In the genomic region with DNA sequence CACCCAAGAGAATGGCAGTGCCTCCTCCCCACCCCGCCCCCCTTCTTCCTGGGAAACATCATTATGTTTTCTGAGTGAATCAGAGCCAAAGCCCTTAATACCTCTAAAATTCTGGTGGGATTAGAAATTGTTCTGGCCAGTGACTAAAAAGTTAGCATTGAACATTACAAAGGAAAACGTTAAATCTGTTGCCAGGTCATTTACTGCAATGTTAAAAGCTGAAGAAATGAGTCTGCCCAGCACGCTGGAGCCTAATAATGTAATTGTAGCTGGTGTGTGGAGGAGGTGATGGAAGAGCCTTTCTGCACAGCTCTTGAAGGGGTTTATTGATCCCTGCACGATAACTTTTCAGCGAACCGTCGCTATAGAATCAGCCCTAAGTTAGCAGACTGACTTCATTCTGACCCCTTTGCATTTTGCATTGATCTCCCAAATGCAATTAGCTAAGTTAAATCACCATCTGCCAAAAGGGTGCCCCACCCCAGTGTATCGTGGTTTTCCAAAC, we compare ENCODE assay signal across 15 mouse cellular contexts.
"Had no signal": no experiment of that assay in that cellular context is flagged by ENCODE, and none has a peak within 500 bp of the region (broad histone marks: within the 10 kb centered on the region; RNA-seq: fewer than 3 reads in every experiment).

No protein-coding gene starts in this region.

- H3K36me3 ChIP-seq: lung, embryonic 15.5 days; midbrain, embryonic 13.5 days; midbrain, embryonic 15.5 days; neural tube, embryonic 12.5 days; stomach, embryonic 15.5 days had no signal

- H3K9me3 ChIP-seq: lung, embryonic 15.5 days; megakaryocyte, embryonic 14.5 days; midbrain, embryonic 15.5 days; neural tube, embryonic 12.5 days; stomach, embryonic 15.5 days had no signal

- H3K4me2 ChIP-seq: lung, embryonic 15.5 days; midbrain, embryonic 11.5 days; midbrain, embryonic 13.5 days; midbrain, embryonic 15.5 days; neural tube, embryonic 12.5 days; stomach, embryonic 15.5 days had no signal

- H3K4me1 ChIP-seq: lung, embryonic 15.5 days; midbrain, embryonic 13.5 days; midbrain, embryonic 15.5 days; neural tube, embryonic 12.5 days; stomach, embryonic 15.5 days had no signal

- H3K27me3 ChIP-seq: lung, embryonic 15.5 days; megakaryocyte, embryonic 14.5 days; midbrain, embryonic 13.5 days; midbrain, embryonic 15.5 days; neural tube, embryonic 12.5 days; stomach, embryonic 15.5 days had no signal

- H3K4me3 ChIP-seq: lung, embryonic 15.5 days; megakaryocyte, embryonic 14.5 days; midbrain, embryonic 13.5 days; midbrain, embryonic 15.5 days; neural tube, embryonic 12.5 days; stomach, embryonic 15.5 days had no signal

- H3K9ac ChIP-seq: lung, embryonic 15.5 days; midbrain, embryonic 13.5 days; midbrain, embryonic 15.5 days; neural tube, embryonic 12.5 days; stomach, embryonic 15.5 days had no signal

- H3K27ac ChIP-seq: lung, embryonic 15.5 days; macrophage; midbrain, embryonic 13.5 days; midbrain, embryonic 15.5 days; neural tube, embryonic 12.5 days; stomach, embryonic 15.5 days; stomach, postnatal 0 days had no signal

- DNase-seq: lung, adult 2 months; lung, postnatal 14 days; right cerebral cortex, postnatal 14 days; thymus, adult 2 months; thymus, postnatal 25 days had no signal

- ATAC-seq: lung, postnatal 0 days; midbrain, embryonic 13.5 days; midbrain, embryonic 15.5 days had no signal
